Mouse (Mus musculus): ENCODE data around the gene Cdkl1.

Cdkl1 gene

DNA sequence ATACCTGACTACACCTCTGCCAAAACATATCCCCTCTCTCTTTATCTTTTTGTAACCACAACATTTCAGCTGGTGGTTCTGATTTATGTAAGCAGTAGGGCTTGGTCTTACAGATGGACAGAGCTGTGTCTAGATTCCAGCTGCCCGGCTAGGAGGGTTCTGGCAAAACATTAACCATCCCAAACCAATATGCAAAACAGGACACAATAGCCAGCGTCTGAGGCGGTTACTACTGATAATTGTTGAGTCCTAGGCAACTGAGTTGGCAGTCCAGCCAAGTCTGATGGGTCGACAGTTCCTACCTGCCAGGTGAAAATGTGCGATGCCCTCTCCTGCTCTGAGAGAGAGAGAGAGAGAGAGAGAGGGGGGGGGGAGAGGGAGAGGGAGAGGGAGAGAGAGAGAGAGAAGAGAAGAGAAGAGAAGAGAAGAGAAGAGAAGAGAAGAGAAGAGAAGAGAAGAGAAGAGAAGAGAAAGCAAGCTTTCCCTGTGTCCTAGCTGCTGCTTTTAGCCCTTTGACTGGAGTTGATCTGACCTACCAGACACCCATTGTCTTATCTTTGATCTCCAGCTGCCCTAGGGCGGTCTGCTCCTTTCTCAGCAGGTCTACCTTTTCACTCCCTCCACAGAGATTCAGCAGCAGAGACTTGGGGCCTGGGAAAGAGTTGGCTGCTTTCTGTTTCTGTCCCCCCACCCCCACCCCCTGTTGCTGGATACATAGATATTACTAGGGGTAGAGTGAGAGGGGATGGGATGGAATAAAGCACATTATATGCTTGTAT, 7.6 kb downstream of the Cdkl1 start:
- DNase-seq (ENCODE audit: low read depth, low spot score), result no peak

DNA sequence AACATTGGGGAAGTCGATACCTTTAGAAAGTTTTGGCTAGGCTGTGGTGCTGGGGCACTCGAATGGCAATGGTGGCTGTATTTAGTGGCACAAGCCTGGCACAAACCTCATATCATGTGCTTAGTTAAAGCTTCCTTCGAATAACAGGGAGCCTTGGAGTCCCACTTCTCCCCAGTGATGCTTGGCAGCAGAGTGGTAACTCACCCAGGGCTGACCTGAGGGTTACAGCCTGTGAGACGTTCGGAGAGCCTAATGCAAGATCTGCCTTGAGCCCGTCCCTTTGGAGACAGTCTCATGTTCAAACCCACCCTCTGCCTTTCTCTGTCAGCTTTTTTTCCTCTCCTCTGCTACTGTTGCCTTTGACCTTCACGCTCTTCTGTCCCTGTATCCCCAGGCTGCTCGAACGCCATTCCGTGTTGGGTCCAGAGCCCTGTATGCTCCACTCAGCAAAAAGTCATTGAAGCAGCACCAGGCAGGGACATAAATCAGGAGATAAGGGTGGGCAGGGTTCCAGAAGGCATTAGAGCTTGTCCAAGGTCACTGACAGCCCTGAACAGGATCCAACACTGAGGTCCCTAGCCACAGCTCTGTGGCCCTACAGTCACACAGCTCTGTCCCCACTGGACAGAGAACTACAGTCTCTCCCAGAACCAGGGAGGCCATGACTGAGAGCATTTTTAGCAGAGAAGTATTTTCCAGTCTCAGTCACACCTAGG, 9.0 kb downstream of the Cdkl1 start:
- no peak for DNase-seq (ENCODE audit: low read depth, low spot score)

DNA sequence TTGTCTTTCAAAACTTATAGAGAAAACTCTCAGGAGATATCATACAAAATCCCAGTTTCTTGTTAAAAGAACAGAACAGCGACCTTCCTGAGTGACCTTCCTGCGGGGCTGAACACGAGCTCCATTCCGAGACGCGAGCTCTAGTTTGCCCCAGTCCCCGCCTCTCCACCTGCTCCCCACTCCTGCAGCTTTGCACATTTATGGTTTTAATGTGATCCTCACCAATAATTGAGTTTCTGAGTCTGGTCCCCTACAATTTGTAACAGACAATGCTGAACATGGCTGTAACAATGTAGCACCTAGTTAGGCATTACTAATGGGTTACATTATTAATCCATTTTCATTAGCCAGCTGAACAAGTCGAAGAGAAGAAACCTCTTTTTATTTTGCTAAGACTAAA, 9.6 kb downstream of the Cdkl1 start:
- DNase-seq (ENCODE audit: low read depth, low spot score), result no peak

DNA sequence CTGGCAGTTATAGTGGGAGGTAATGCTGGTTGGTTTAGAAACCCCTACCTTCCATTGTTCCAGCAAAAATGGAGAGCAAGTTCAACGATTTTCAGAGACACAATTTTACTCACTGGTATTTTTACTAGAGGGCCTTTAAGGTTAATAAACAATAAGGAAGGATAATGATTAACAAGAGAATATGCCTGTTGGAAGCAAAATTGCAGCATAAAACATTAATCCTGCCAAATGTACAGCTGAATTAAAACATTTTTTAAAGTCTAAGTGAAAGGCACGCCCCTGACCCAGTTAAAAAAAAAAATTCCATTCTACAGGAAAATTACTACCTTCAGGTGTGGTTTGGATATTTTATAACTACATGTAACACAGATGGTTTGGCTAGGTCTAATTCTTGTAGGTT, 13.1 kb downstream of the Cdkl1 start:
- DNase-seq (ENCODE audit: low read depth, low spot score), result no peak

DNA sequence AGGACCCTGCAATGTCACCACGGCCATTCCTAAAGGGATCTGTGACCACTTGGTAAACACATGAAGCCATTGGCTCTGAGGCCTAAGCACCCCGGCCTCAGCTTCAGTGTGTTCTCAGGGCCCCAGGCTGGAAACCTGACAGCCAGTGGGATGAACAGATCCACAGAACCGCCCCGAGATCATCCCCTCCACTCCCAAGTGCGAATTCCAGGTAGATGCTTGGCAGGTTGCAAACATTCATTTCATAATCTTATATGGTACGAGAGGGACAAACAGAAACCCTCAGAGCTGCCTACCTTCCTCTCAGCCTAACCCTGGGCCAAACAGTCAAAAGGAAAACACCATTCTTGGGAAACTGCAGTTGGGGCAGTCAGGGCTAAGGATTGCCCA, 13.7 kb downstream of the Cdkl1 start:
- DNase-seq (ENCODE audit: low read depth, low spot score), result no peak

DNA sequence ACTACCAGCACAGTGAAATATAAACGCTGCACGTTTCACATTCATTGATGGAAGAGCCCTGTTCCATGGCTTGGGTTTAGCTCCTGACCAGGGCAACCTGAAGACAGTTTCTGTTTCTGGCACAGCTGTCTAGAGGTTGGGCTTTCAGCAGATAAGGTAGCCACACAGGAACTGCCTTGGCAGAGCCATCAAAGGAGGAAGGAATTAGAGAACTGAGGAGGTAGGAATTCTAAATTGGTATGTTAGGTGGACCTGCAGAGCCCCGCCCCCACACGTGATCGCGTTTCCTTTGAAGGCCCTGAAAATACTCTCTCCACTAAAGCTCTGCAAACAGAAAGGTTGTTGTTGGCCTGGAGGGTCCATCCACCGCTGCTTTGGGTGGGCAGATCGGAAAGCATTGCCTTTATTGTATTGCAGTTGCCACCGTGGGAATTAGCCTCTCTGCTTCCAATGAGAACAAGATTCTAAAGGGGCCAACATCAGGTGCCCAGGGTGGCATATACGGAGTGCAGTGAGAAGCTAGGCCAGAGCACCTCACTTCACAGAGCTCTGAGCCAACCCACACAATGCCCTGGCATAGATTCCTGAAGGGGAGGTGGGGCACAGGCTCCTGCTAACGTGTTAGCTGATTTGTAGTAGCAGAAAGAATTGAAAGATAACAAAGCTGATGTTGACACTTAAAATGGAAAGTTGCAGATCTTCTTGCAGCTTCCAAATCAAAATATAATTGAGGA, 14.3 kb downstream of the Cdkl1 start:
- no peak for DNase-seq (ENCODE audit: low read depth, low spot score)

DNA sequence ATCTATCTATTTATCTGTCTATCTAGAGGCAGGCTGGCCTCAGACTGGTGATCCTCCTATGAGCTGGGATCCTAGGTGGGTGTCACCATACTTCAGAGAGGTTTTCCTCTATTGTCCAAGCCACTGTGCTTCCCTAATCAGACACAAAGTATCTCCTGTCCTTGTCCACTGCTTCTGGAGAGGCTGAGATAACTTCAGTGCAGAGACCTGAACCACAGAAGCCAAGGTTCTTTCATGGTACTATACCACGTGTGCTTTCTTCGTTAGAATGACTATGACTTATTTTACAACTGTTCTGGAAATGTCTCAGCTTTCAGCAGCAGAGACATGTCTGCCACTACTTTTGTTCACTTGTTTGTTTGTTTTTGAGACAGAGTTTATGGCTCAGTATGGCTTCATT, 22.2 kb downstream of the Cdkl1 start:
- DNase-seq (ENCODE audit: low read depth, low spot score), result no peak

DNA sequence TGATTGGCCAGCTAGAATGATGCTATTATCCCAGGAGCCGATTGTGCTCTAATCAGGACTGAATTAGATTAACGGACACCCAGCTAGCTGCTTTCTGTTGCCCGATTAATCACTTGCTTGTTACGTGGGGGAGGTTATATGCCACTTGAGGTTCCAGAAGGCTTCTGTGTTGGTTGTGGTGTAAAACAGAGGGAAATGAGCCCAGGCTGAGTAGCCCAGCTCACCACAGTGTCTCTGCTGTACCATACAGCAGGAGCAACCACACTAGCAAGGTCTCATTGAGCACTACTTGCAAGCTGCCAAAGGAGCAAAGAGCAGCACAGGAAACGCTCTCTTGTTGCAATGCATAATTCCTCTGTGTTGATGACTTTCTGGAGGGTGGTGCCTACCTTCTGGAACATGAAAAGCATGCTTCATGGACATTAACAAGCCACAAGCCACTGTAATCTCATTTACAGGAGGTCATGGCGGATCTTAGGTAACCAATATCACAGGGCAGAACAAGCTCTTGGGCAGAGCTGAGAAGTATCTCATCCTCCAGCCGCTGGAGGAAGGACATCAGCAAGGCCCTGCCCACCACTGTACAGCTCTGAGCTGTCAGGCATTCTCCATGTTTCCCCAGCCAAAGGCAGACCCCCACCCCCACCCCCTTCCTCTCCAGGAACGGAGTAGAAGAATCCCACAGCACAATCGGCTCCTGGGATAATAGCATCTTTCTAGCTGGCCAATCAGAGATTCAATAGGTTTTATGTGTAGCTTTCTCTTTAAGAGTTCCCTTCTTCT, 23.4 kb downstream of the Cdkl1 start:
- no peak for DNase-seq (ENCODE audit: low read depth, low spot score)

DNA sequence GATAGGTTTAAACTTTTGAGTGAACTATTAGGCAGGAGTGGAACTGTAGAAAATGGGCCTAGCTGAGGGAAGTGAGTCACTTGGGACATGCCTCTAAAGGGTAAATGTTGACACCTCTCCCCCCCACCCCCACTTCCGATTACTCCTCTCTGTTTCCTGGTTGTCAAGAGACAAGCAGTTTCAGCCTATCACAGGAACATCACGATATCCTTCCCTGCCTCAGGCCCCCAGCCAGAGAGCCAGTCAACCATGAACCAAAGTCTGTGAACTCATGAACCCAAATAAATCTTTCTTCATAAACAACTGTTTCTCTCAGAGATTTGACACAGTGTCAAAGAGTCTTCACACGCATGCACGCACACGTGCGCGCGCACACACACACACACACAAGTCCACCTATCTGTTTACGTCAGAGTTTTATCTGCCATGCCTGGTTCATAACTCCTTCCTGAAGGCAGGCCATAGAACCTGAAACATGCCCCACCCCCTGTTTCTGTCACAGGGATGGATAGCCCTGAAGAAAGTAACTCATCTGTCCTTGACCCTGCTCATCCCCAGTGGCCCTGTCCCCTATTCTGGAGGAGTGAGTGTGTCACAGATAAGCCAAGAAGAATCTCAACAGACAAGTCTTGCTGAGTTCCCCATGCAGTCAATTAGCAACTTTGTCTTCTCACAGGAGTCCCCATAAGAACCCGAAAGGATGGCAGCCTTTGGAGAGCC, 24.7 kb downstream of the Cdkl1 start:
- no peak for DNase-seq (ENCODE audit: low read depth, low spot score)

DNA sequence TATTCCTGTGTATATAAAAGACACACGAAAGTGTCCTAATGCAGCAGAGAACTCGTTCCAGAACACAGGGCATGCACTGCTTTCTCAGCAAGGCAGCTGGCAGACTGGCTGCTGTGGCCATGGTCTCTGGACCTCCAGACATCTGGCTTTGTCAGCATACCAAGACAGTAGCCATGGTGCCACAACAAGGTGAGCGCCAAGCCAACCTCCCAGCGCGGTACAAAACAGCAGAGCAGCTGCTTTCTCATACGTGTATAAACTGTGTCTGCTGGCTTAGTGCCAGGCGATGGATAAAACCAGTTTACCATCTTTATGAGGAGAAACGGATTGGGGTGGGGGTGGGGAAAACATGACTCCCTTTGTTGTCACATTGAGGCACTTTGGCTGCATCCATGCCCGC, 25.5 kb downstream of the Cdkl1 start:
- DNase-seq (ENCODE audit: low read depth, low spot score), result no peak

DNA sequence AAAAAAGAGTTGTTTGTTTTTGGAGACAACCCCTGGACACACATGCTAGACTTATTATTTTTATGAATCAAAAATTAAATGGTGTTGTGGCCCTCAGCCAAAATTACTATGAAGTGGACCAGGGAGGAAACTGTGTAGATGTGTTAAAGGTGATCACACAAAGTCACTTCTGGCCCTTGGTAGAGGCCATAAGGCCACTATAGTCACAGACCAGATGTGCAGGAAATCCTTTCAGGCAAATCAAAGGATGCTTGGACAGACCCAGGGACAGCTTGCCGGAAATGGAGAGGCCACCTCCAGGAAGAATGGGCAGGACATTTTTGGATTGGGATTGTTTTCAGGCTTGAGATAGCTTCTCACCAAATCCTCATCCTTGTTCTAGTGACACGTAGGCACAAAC, 29.5 kb downstream of the Cdkl1 start:
- no peak for DNase-seq (ENCODE audit: low read depth, low spot score)

DNA sequence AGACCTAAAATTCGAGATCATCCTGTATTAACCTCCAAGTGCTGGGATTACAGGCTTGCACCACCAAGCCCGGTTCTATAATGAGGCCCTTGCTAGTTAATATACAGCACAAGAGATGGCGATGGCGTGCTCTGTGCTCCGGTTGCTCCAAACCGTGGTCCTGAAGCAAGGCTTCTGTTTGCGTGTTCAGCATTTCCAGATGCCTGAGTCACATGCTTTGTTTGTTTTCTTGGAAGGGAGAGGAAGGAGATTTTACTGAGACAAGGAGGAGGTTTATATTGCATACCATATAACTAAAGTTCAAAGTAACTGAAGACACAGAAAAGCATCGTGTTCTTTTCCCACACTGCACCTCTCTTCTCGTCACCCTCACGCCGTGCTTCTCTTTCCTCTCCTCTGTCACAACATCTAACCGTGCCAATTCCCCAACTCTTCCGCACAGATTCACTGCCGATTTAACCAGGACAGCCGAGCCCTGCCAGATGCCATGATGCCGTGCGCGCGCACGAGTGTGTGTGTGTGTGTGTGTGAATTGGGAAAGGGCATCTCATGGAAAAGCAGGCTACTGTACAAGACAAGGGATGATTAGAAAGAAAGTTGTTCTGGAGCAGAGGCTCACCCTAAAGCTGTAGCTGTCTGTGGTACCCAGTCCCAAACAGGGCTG, 30.2 kb downstream of the Cdkl1 start:
- no peak for DNase-seq (ENCODE audit: low read depth, low spot score)

DNA sequence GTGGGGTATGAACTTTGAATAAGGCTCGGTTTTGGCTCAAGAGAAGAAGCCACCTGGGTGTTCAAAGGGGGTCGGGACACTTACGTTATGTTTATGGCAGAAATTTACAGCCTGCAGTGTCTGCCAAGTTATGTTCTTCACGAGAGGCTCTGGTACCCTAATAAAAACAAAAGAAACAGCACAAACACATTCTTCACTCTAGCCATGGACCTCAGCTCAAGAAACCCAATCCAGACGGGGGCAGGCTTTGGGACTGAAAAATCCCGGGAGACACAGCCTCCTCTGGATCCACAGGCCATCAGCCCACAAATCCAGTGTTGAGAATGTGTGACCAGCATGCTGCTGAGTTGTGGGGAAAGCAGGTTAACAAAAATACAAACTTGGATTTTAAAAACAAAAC, 31.1 kb downstream of the Cdkl1 start:
- DNase-seq (ENCODE audit: low read depth, low spot score), result no peak

DNA sequence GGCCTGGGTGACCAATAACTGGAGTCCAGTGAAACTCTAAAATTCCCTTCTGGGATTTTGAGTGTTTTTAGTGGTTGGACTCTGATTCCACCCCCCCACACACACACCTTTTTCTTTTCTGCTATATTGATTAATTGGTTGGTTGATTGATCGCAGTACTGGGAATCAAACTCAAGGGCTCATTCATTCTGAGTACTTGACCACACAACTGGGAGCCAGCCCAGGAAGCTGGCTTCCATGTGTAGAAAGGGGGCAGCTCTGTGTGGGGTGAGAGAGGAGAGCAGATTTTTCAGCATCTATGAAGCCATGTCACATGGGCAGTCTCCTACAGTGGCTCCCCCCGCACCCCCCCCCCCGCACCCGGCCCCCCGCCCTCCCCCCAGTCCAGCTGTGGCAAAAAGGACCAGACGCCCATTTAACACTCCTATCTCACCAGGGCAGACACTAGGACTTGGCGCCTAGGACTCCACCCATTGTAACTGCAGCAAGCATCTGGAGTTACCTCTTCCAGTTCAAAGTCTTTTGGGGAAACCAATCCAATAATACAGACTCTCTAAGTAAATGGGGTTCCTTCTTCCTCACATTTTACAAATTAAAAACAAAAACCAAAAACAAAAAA, 31.7 kb downstream of the Cdkl1 start:
- DNase-seq (ENCODE audit: low read depth, low spot score), result no peak

DNA sequence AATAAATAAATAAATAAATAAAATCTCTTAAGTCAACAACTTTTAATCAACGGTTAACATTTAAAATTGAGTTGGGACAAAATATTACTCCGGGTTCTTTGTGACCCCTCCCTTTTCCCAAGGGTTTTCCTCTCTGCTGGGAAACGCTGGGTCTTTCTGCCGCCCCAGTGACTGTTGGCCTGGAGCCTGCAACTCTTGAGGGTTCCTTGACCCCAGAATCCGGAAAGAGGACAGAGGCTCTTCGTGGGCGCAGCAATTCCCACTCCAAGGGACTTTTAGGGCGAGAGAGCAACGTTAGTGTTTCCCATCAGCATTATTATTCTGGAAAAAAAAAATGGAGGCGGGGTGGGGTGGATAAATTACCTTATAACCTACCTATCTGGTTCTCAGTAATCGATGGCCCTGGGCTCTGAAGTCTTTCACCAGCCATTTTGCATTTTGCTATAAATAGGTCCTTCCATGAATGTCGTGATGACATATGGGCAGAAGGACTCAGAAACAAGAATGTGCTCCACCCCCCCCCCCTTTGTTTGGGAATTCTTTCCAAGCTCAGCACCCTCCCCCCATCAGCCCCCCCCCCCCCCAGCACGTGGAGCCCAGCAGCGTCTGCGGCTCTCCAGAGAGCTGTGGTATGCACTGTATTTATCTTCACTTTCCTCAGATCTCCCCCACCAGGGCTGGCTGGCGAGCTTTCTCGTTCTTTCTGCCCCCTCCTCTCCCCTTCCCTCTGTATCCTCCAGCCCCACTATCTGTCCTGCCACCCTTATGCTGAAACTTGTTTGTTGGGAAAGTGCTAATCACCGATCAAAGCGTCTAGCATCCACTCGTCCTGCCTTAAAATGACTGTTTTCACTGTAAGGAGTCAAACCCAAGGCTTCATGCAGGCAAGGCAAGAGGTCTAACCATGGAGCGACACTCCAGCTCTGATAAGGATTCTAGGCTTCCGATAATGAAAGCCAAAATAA, 32.6 kb downstream of the Cdkl1 start:
- DNase-seq (ENCODE audit: low read depth, low spot score), result peak; percentile 37

DNA sequence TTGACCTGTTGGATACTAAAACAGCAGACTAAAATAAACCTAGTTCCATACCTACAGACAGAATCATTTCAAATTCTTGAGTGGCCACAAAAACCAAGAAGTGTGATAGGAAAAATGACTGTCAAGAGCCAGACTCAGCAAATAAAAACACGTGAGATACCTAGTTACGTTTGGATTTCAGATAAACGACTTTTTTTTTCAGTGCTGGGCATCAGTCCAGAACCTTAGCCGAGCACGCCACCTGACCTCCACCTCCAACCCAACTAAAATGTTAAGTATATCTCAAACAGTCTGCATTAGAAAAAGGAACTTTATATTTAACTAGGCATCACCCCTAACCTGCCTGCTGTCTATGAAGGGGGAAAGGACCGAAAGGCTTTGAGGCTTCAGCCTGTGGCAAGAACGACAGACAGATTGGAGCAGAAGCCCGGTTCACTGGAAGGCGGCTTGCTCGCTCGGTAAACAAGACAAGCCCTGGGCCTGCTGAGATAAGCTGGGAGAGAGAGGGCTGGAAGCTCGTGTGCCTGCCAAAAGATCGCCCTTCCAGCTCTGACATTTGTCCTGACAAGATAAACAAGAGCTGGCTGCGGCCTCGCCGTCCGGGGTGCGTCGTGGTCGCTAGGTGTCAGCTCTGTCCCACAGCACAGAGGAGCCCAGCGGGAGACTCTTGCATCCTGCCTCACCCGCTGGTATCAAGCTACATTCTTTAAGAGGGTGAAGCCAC, 33.5 kb downstream of the Cdkl1 start:
- DNase-seq (ENCODE audit: low read depth, low spot score), result peak; percentile 54

DNA sequence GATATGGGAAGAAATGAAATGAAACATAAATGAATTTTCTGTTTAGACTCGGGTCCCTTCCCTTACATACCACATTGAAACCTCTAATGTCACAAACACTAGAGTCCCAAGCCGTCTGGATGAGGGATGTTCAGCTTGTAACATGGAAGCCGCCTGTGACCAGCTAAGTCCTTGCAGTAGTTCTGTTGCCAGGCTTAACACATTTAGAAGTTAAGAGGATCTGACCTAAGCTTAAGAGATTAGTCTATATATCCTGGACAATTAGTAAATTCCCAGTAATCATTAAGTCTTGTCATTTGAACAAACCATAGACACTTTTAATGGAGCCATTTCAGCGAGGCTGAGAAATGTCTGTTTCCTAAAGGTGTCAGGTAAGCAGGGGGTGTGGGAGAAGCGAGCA, 35.1 kb downstream of the Cdkl1 start:
- no peak for DNase-seq (ENCODE audit: low read depth, low spot score)

DNA sequence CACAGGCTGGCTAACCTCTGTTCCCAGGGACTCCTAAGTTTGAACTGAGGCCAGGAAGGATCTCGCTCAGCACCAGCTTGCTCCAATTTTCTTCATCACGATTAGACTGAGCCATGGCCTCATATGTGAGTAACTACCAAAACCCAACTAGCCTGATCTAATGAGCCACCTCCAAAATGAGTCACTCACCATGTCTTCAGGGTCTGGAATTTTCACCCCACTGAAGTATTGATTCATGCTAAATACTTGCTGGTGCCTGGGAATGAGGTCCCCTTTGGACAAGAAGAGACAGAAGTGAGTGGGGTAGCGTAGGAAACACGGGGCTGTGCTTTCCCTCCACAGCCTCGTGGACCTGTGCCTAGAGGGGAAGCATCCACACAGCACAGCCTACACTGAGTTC, 37.1 kb downstream of the Cdkl1 start:
- DNase-seq (ENCODE audit: low read depth, low spot score), result no peak
